20 mouse cellular contexts compared by ENCODE assay signal in genomic region chr3:137147405-137147804, GRCm38 (mm10).
DNase-seq lines count a peak whose midpoint lies in the region; ATAC-seq and TF ChIP-seq lines count a peak whose summit lies in the region.
"Had no signal": no experiment of that assay in that cellular context is flagged by ENCODE, and none has a peak within 500 bp of the region (broad histone marks: within the 10 kb centered on the region; RNA-seq: fewer than 3 reads in every experiment).

No protein-coding gene starts in this region.

- 55% methylated on average over 5 of the region's 5 CpGs for WGBS in hindbrain, embryonic 11.5 days
- 43% methylated on average over 5 of the region's 5 CpGs for whole genome bisulfite sequencing in hindbrain, embryonic 16.5 days
- 40% methylated on average over 5 of the region's 5 CpGs for WGBS in midbrain, embryonic 12.5 days
- WGBS in midbrain, embryonic 16.5 days = 38% methylated on average over 5 of the region's 5 CpGs
- 84% methylated on average over 5 of the region's 5 CpGs for WGBS in embryonic facial prominence, embryonic 10.5 days

- TF ChIP-seq CTCF in brain, embryonic 14.5 days (IDR thresholded peaks at IDR 0.05; ENCODE audit: borderline replicate concordance, extremely low read depth, insufficient read depth, insufficient read length) = no peak

- no peaks in the 10 kb centered on the region for H3K27me3 ChIP-seq in hindbrain, embryonic 11.5 days (ENCODE audit: control insufficient read depth, insufficient read depth, low read length)
- H3K27me3 ChIP-seq in hindbrain, embryonic 16.5 days (replicated peaks; ENCODE audit: control insufficient read depth, insufficient read depth, low read length) = no peaks in the 10 kb centered on the region
- no peaks in the 10 kb centered on the region for H3K27me3 ChIP-seq in midbrain, embryonic 12.5 days
- no peaks in the 10 kb centered on the region for H3K27me3 ChIP-seq in midbrain, embryonic 16.5 days (ENCODE audit: control insufficient read depth, insufficient read depth, low read depth, low read length)
- H3K27me3 ChIP-seq in embryonic facial prominence, embryonic 10.5 days (replicated peaks; ENCODE audit: low read depth, poor library complexity, severe bottlenecking) = no peaks in the 10 kb centered on the region
- H3K27me3 ChIP-seq: embryonic facial prominence, embryonic 15.5 days; intestine, embryonic 15.5 days had no signal

- no peak overlapping the region for H3K4me2 ChIP-seq in hindbrain, embryonic 11.5 days (replicated peaks; ENCODE audit: low read depth, low read length)
- no peak overlapping the region for H3K4me2 ChIP-seq in hindbrain, embryonic 16.5 days (ENCODE audit: low read length)
- no peak overlapping the region for H3K4me2 ChIP-seq in midbrain, embryonic 12.5 days (replicated peaks)
- H3K4me2 ChIP-seq in midbrain, embryonic 16.5 days (ENCODE audit: low read length) = no peak overlapping the region
- H3K4me2 ChIP-seq: embryonic facial prominence, embryonic 15.5 days; intestine, embryonic 15.5 days had no signal

- no peak for TF ChIP-seq POLR2A in brain, embryonic 14.5 days (IDR thresholded peaks at IDR 0.05; ENCODE audit: borderline replicate concordance, extremely low read depth, insufficient read depth, insufficient read length, poor library complexity, severe bottlenecking)

- H3K27ac ChIP-seq in hindbrain, embryonic 11.5 days (ENCODE audit: low read depth, low read length) = no peak overlapping the region
- no peak overlapping the region for H3K27ac ChIP-seq in hindbrain, embryonic 16.5 days (ENCODE audit: low read depth, low read length)
- H3K27ac ChIP-seq in midbrain, embryonic 12.5 days (replicated peaks) = no peak overlapping the region
- H3K27ac ChIP-seq in midbrain, embryonic 16.5 days (ENCODE audit: low read length) = no peak overlapping the region
- H3K27ac ChIP-seq in embryonic facial prominence, embryonic 10.5 days (replicated peaks) = no peak overlapping the region
- H3K27ac ChIP-seq: embryonic facial prominence, embryonic 15.5 days; forebrain, embryonic 10.5 days; heart, embryonic 10.5 days; intestine, embryonic 15.5 days had no signal

- H3K9ac ChIP-seq in hindbrain, embryonic 11.5 days (ENCODE audit: low read depth, low read length) = no peak overlapping the region
- no peak overlapping the region for H3K9ac ChIP-seq in hindbrain, embryonic 16.5 days (ENCODE audit: low read depth, low read length)
- no peak overlapping the region for H3K9ac ChIP-seq in midbrain, embryonic 12.5 days (replicated peaks)
- no peak overlapping the region for H3K9ac ChIP-seq in midbrain, embryonic 16.5 days (ENCODE audit: low read depth, low read length)
- H3K9ac ChIP-seq: embryonic facial prominence, embryonic 15.5 days; intestine, embryonic 15.5 days had no signal

- no peaks in the 10 kb centered on the region for H3K9me3 ChIP-seq in hindbrain, embryonic 11.5 days (ENCODE audit: control insufficient read depth, low read length)
- no peaks in the 10 kb centered on the region for H3K9me3 ChIP-seq in hindbrain, embryonic 16.5 days (ENCODE audit: control insufficient read depth, low read length)
- no peaks in the 10 kb centered on the region for H3K9me3 ChIP-seq in midbrain, embryonic 12.5 days
- H3K9me3 ChIP-seq in midbrain, embryonic 16.5 days (replicated peaks; ENCODE audit: control insufficient read depth, low read length, poor library complexity, severe bottlenecking) = no peaks in the 10 kb centered on the region
- H3K9me3 ChIP-seq in embryonic facial prominence, embryonic 10.5 days = no peaks in the 10 kb centered on the region
- H3K9me3 ChIP-seq: embryonic facial prominence, embryonic 15.5 days; forebrain, embryonic 10.5 days; heart, embryonic 10.5 days; intestine, embryonic 15.5 days had no signal

- no peak for DNase-seq in hindbrain, embryonic 11.5 days (ENCODE audit: low spot score)
- peak; percentile 35 for DNase-seq in brain, embryonic 14.5 days (ENCODE audit: low read depth)
- peak; percentile 23 for DNase-seq in retina, embryonic 14.5 days (ENCODE audit: low spot score)
- DNase-seq in embryonic facial prominence, embryonic 10.5 days (ENCODE audit: low spot score) = no peak
- DNase-seq: adrenal gland, adult 2 months; adrenal gland, postnatal 25 days; cerebellum, adult 2 months; cerebellum, postnatal 10 days; gastrocnemius, postnatal 10 days; heart, adult 18-20 months; heart, postnatal 10 days; heart, postnatal 4 days had no signal

- H3K4me1 ChIP-seq in hindbrain, embryonic 11.5 days (replicated peaks; ENCODE audit: control insufficient read depth, insufficient read depth, low read length) = no peaks in the 10 kb centered on the region
- no peaks in the 10 kb centered on the region; the same call in 1 of the 2 replicates for H3K4me1 ChIP-seq in hindbrain, embryonic 16.5 days (ENCODE audit: control insufficient read depth, insufficient read depth, low read depth, low read length)
- no peaks in the 10 kb centered on the region for H3K4me1 ChIP-seq in midbrain, embryonic 12.5 days
- H3K4me1 ChIP-seq in midbrain, embryonic 16.5 days (ENCODE audit: control insufficient read depth, insufficient read depth, low read length) = no peaks in the 10 kb centered on the region
- H3K4me1 ChIP-seq in embryonic facial prominence, embryonic 10.5 days = no peaks in the 10 kb centered on the region
- H3K4me1 ChIP-seq: embryonic facial prominence, embryonic 15.5 days; forebrain, embryonic 10.5 days; heart, embryonic 10.5 days; intestine, embryonic 15.5 days had no signal

- H3K4me3 ChIP-seq in hindbrain, embryonic 11.5 days (ENCODE audit: low read depth, low read length) = no peak overlapping the region
- no peak overlapping the region for H3K4me3 ChIP-seq in hindbrain, embryonic 16.5 days (ENCODE audit: low read length)
- H3K4me3 ChIP-seq in midbrain, embryonic 12.5 days = no peak overlapping the region
- no peak overlapping the region for H3K4me3 ChIP-seq in midbrain, embryonic 16.5 days (ENCODE audit: low read depth, low read length)
- H3K4me3 ChIP-seq in embryonic facial prominence, embryonic 10.5 days = no peak overlapping the region
- H3K4me3 ChIP-seq: embryonic facial prominence, embryonic 15.5 days; erythroblast, embryonic 14.5 days; forebrain, embryonic 10.5 days; heart, embryonic 10.5 days; intestine, embryonic 15.5 days had no signal

- H3K36me3 ChIP-seq in hindbrain, embryonic 11.5 days (ENCODE audit: control insufficient read depth, insufficient read depth, low read length) = no peaks in the 10 kb centered on the region
- H3K36me3 ChIP-seq in hindbrain, embryonic 16.5 days (ENCODE audit: control insufficient read depth, insufficient read depth, low read length) = no peaks in the 10 kb centered on the region
- no peaks in the 10 kb centered on the region for H3K36me3 ChIP-seq in midbrain, embryonic 12.5 days
- no peaks in the 10 kb centered on the region for H3K36me3 ChIP-seq in midbrain, embryonic 16.5 days (ENCODE audit: control insufficient read depth, insufficient read depth, low read length)
- no peaks in the 10 kb centered on the region for H3K36me3 ChIP-seq in embryonic facial prominence, embryonic 10.5 days (replicated peaks)
- H3K36me3 ChIP-seq: embryonic facial prominence, embryonic 15.5 days; forebrain, embryonic 10.5 days; heart, embryonic 10.5 days; intestine, embryonic 15.5 days had no signal

- ATAC-seq in hindbrain, embryonic 11.5 days (ENCODE audit: low FRiP score) = peak; percentile 71
- ATAC-seq in hindbrain, embryonic 16.5 days = no peak
- ATAC-seq in midbrain, embryonic 12.5 days (ENCODE audit: low FRiP score, low read depth) = peak; percentile 68
- ATAC-seq in midbrain, embryonic 16.5 days = no peak
- ATAC-seq: intestine, embryonic 15.5 days had no signal

Comparison
In these comparisons a context has a peak if more than half of its experiments do, and no peak if none do; other contexts are left out.
1. ATAC-seq: peak in hindbrain, embryonic 11.5 days (single experiment) and midbrain, embryonic 12.5 days (single experiment); none in hindbrain, embryonic 16.5 days (single experiment) and midbrain, embryonic 16.5 days (single experiment).
2. DNase-seq: peak in brain, embryonic 14.5 days (single experiment) and retina, embryonic 14.5 days (single experiment); none in hindbrain, embryonic 11.5 days (single experiment) and embryonic facial prominence, embryonic 10.5 days (single experiment).